Mouse (Mus musculus): ENCODE data around the gene Olfr458. TPM values are rescaled to one million over a fixed set of nuclear protein-coding genes. Genes with fewer than 3 reads are reported as not detected.
"Not testable (repeated sequence)": the region's sequence is repeated elsewhere in the genome, so short reads cannot be mapped to it uniquely, and the experiment has no call there.

Olfr458 gene
- 0.12 TPM in 1 of 2 replicates, not detected in the other for polyA plus RNA-seq (2015; fragmentation: Nextera tagmentation; extraction: Ambion mirVana)

DNA sequence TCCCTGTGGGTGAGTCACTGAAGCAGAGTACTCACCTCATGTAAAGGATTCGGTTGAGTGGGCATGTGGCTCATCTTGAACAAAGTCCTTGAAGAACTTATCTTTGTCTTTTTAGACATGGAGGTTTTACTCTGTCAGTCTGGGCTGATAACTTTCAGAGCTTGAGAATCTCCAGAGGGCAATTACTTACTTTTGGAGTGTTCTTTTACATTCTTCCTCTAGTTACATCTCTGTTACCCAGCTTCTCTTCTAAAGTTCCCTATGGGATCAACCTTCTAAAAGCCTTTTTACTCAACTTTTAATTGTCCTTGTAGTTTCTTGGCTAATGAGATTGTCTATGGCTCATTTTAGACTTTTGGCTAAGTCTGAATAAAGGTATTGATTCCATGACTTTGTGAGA is at the start of gene Olfr458:
Gene Olfr458 (minus strand): TSS at position 101 of the 400 bp plus-strand sequence.
- Histone ChIP-seq H3K9me3 (no peaks in the 10 kb centered on the region), H3K4me3 (no peak within 1 kb of the TSS), H3K4me2 (no peak within 1 kb of the TSS), H3K4me1 (replicated peaks) (no peaks in the 10 kb centered on the region), H3K27me3 (no peaks in the 10 kb centered on the region), H3K9ac (no peak within 1 kb of the TSS), H3K36me3 (no peaks in the 10 kb centered on the region), H3K27ac (replicated peaks) (no peak within 1 kb of the TSS)
- ATAC-seq (ENCODE audit: low FRiP score, low read depth): no peak
- WGBS: 98% methylated on average over 1 of the region's 1 CpGs

DNA sequence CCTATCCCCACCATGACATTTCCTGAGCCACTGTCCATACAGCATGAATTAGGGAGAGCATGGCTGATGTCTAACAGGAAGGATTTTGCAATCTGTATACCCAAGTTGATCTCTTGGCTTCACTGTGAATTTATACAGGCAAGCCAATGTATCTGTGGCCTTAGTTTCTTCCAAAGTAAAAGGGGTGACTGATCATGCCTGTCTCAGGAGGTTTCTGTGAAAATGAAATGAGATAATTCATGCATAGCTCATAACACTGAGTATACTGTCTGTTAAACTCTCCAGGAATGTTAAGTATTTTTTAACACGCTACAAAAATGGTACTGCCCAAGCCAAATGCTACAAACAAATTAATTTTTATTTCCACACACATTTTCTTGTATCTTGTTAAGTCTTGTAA is 48.5 kb upstream of the Olfr458 start:
- H3K4me3 ChIP-seq: no peak overlapping the region
- ATAC-seq (ENCODE audit: low FRiP score, low read depth): no peak
- no peaks in the 10 kb centered on the region for H3K36me3 ChIP-seq
- no peaks in the 10 kb centered on the region for H3K27me3 ChIP-seq
- H3K9ac ChIP-seq: no peak overlapping the region
- H3K9me3 ChIP-seq: no peaks in the 10 kb centered on the region
- 87% methylated on average over 1 of the region's 1 CpGs for WGBS
- H3K27ac ChIP-seq (replicated peaks): no peak overlapping the region
- no peak overlapping the region for H3K4me2 ChIP-seq
- H3K4me1 ChIP-seq (replicated peaks): no peaks in the 10 kb centered on the region

- no peak overlapping the region for H3K9ac ChIP-seq
- H3K27me3 ChIP-seq: no peaks in the 10 kb centered on the region
- H3K36me3 ChIP-seq: no peaks in the 10 kb centered on the region
- H3K9me3 ChIP-seq: no peaks in the 10 kb centered on the region
- no peak overlapping the region for H3K4me2 ChIP-seq
- no peak for ATAC-seq (ENCODE audit: low FRiP score, low read depth)
- H3K4me3 ChIP-seq: no peak overlapping the region
- H3K4me1 ChIP-seq (replicated peaks): no peaks in the 10 kb centered on the region
- H3K27ac ChIP-seq (replicated peaks): no peak overlapping the region
Measured at GRCm38 (mm10) chr6:42509311-42509710, 44.3 kb upstream of the Olfr458 start.

DNA sequence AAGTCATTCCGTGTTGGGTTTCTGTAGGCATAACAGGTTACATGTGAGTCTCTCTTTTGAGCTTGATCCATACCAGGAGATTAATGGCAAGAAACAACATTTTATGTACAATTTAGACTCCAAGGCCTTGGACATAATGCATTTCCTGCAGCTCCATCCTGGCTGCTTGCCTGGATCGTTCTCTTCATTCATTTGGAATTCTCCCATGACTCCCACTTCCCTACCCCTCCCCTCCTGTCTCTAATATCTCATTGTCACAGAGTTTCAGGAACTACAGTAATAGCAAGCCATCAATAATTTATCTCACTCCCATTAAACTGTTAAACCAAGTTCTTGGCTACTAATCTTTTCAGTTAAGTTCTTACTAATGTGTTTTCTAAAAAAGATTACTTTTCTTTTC is 38.5 kb upstream of the Olfr458 start:
- WGBS: 78% methylated on average over 2 of the region's 2 CpGs
- Histone ChIP-seq H3K4me2 (no peak overlapping the region), H3K27me3 (no peaks in the 10 kb centered on the region), H3K4me3 (no peak overlapping the region), H3K9me3 (no peaks in the 10 kb centered on the region), H3K9ac (no peak overlapping the region), H3K27ac (replicated peaks) (no peak overlapping the region), H3K36me3 (no peaks in the 10 kb centered on the region), H3K4me1 (replicated peaks) (no peaks in the 10 kb centered on the region)
- no peak for ATAC-seq (ENCODE audit: low FRiP score, low read depth)

GRCm38 (mm10) chr6:42489731-42490130 is 24.7 kb upstream of the Olfr458 start:
- H3K4me3 ChIP-seq: no peak overlapping the region
- no peaks in the 10 kb centered on the region for H3K4me1 ChIP-seq (replicated peaks)
- 83% methylated on average over 1 of the region's 1 CpGs for WGBS
- no peak overlapping the region for H3K27ac ChIP-seq (replicated peaks)
- H3K4me2 ChIP-seq: no peak overlapping the region
- no peaks in the 10 kb centered on the region for H3K36me3 ChIP-seq
- no peaks in the 10 kb centered on the region for H3K27me3 ChIP-seq
- no peak overlapping the region for H3K9ac ChIP-seq
- no peak for ATAC-seq (ENCODE audit: low FRiP score, low read depth)
- H3K9me3 ChIP-seq: no peaks in the 10 kb centered on the region

GRCm38 (mm10) chr6:42487114-42487513 is 22.1 kb upstream of the Olfr458 start, which contains the start of gene Olfr456:
Olfr456 (minus strand) TSS chr6:42487214.
- ATAC-seq (ENCODE audit: low FRiP score, low read depth): no peak
- Histone ChIP-seq H3K4me2 (no peak within 1 kb of the TSS), H3K9ac (no peak within 1 kb of the TSS), H3K4me3 (no peak within 1 kb of the TSS), H3K36me3 (no peaks in the 10 kb centered on the region), H3K27ac (replicated peaks) (no peak within 1 kb of the TSS), H3K4me1 (replicated peaks) (no peaks in the 10 kb centered on the region), H3K27me3 (no peaks in the 10 kb centered on the region), H3K9me3 (no peaks in the 10 kb centered on the region)
- 97% methylated on average over 1 of the region's 1 CpGs for WGBS

GRCm38 (mm10) chr6:42484633-42485032 is 19.6 kb upstream of the Olfr458 start:
- no peaks in the 10 kb centered on the region for H3K27me3 ChIP-seq
- no peak overlapping the region for H3K27ac ChIP-seq (replicated peaks)
- H3K4me1 ChIP-seq (replicated peaks): no peaks in the 10 kb centered on the region
- no peaks in the 10 kb centered on the region for H3K9me3 ChIP-seq
- no peak overlapping the region for H3K4me3 ChIP-seq
- H3K9ac ChIP-seq: no peak overlapping the region
- H3K36me3 ChIP-seq: no peaks in the 10 kb centered on the region
- ATAC-seq (ENCODE audit: low FRiP score, low read depth): no peak
- no peak overlapping the region for H3K4me2 ChIP-seq

DNA sequence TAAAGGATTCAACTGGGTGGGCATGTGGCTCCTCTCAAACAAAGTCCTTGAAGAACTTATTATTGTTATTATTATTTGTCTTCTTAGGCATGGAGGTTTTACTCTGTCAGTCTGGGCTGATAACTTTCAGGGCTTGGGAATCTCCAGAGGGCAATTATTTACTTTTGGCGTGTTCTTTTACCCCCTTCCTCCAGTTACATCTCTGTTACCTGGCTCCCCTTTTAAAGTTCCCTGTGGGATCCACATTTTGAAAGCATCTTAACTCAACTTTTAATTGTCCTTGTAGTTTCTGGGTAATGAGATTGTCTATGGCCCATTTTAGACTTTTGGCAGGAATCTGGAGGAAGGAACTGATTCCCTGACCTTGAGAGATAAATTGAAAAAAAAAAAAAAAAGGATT is 11.2 kb upstream of the Olfr458 start, which contains the start of gene Olfr457:
Gene Olfr457 (minus strand): TSS at position 101 of the 400 bp plus-strand sequence.
- Histone ChIP-seq H3K4me3 (no peak within 1 kb of the TSS), H3K36me3 (no peaks in the 10 kb centered on the region), H3K27me3 (no peaks in the 10 kb centered on the region), H3K27ac (replicated peaks) (no peak within 1 kb of the TSS), H3K4me1 (replicated peaks) (no peaks in the 10 kb centered on the region), H3K9me3 (no peaks in the 10 kb centered on the region), H3K9ac (no peak within 1 kb of the TSS), H3K4me2 (no peak within 1 kb of the TSS)
- 93% methylated on average over 1 of the region's 1 CpGs for WGBS
- no peak for ATAC-seq (ENCODE audit: low FRiP score, low read depth)

GRCm38 (mm10) chr6:42471298-42471697 is 6.3 kb upstream of the Olfr458 start:
- not testable (repeated sequence) for H3K9ac ChIP-seq; H3K4me3 ChIP-seq; H3K9me3 ChIP-seq; ATAC-seq (ENCODE audit: low FRiP score, low read depth); H3K4me2 ChIP-seq; H3K27ac ChIP-seq (replicated peaks); H3K36me3 ChIP-seq; H3K4me1 ChIP-seq (replicated peaks); H3K27me3 ChIP-seq
- WGBS: over 99% methylated on average over 4 of the region's 4 CpGs

- Histone ChIP-seq H3K4me3 (no peak overlapping the region), H3K27ac (replicated peaks) (no peak overlapping the region), H3K36me3 (no peaks in the 10 kb centered on the region), H3K9me3 (no peaks in the 10 kb centered on the region), H3K4me2 (no peak overlapping the region), H3K4me1 (replicated peaks) (no peaks in the 10 kb centered on the region), H3K9ac (no peak overlapping the region), H3K27me3 (no peaks in the 10 kb centered on the region)
- 96% methylated on average over 4 of the region's 4 CpGs for WGBS
- ATAC-seq (ENCODE audit: low FRiP score, low read depth): no peak
Measured at GRCm38 (mm10) chr6:42470542-42470941, 5.5 kb upstream of the Olfr458 start.

GRCm38 (mm10) chr6:42447381-42447780 is 17.6 kb downstream of the Olfr458 start:
- Histone ChIP-seq H3K9me3 (no peaks in the 10 kb centered on the region), H3K27ac (replicated peaks) (no peak overlapping the region), H3K36me3 (no peaks in the 10 kb centered on the region), H3K27me3 (no peaks in the 10 kb centered on the region), H3K4me1 (replicated peaks) (no peaks in the 10 kb centered on the region), H3K4me2 (no peak overlapping the region), H3K4me3 (no peak overlapping the region), H3K9ac (no peak overlapping the region)
- no peak for ATAC-seq (ENCODE audit: low FRiP score, low read depth)
- 78% methylated on average over 2 of the region's 2 CpGs for WGBS

- no peaks in the 10 kb centered on the region for H3K4me1 ChIP-seq (replicated peaks)
- H3K9me3 ChIP-seq: no peaks in the 10 kb centered on the region
- 77% methylated on average over 2 of the region's 2 CpGs for WGBS
- no peaks in the 10 kb centered on the region for H3K27me3 ChIP-seq
- H3K36me3 ChIP-seq: no peaks in the 10 kb centered on the region
- no peak overlapping the region for H3K9ac ChIP-seq
- no peak overlapping the region for H3K27ac ChIP-seq (replicated peaks)
- ATAC-seq (ENCODE audit: low FRiP score, low read depth): no peak
- no peak overlapping the region for H3K4me3 ChIP-seq
- no peak overlapping the region for H3K4me2 ChIP-seq
Measured at GRCm38 (mm10) chr6:42444491-42444890, 20.5 kb downstream of the Olfr458 start.

GRCm38 (mm10) chr6:42441395-42441794 is 23.6 kb downstream of the Olfr458 start:
- ATAC-seq (ENCODE audit: low FRiP score, low read depth): no peak
- WGBS: 81% methylated on average over 2 of the region's 2 CpGs
- no peak overlapping the region for H3K4me3 ChIP-seq
- H3K9me3 ChIP-seq: no peaks in the 10 kb centered on the region
- H3K27me3 ChIP-seq: no peaks in the 10 kb centered on the region
- H3K36me3 ChIP-seq: no peaks in the 10 kb centered on the region
- no peak overlapping the region for H3K9ac ChIP-seq
- no peak overlapping the region for H3K4me2 ChIP-seq
- H3K4me1 ChIP-seq (replicated peaks): no peaks in the 10 kb centered on the region
- no peak overlapping the region for H3K27ac ChIP-seq (replicated peaks)

Measured in hindbrain, embryonic 15.5 days (tissue).